Mouse (Mus musculus) cerebellum, adult 2 months (tissue): ENCODE results near the gene Krtap28-10.

Experiments
- CTCF ChIP-seq: fragments of 200-500 bp; IDR thresholded peaks from 2 replicates; pipeline ENCODE4 v1.5.1; 2011; ENCODE audit warnings: low read depth, mild to moderate bottlenecking, control low read depth, low read length, moderate library complexity, borderline replicate concordance; ENCODE audit not compliant: insufficient read depth
- POLR2A ChIP-seq: fragments of 200-500 bp; IDR thresholded peaks from 2 replicates; pipeline ENCODE4 v1.6.1; 2011; ENCODE audit warnings: low read length, control low read depth, borderline replicate concordance; ENCODE audit not compliant: insufficient read depth

GRCm38 (mm10) chr1:83014477-83014876, 27.8 kb downstream of the Krtap28-10 start:
- TF ChIP-seq CTCF (no peak), POLR2A (no peak)
